Mouse (Mus musculus): ENCODE results near the gene Ovol3.
"Not testable (repeated sequence)": the region's sequence is repeated elsewhere in the genome, so short reads cannot be mapped to it uniquely, and the experiment has no call there.

Gene Ovol3

DNA sequence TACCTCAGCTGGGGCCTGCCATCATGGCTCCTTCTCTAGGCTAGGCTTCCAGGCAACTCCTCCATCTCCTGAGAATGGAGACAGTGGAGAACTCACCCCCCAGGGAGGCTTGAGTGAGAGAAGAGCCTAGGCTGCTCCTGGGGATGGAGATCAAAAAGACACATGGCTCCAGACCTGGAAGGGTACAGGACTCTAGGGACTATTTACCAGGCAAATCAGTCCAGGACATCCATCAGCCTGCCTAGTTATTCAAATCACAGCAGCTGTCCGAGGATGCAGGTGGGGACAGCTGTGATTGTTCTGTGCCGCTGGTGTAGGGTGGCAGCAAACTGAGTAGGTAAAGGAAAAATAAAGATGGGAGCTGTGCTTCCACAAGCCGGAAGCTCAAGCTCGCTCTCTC, at the start of gene Ovol3:
Gene Ovol3 (minus strand): TSS at position 101 of the 400 bp plus-strand sequence.
- DNase-seq (ENCODE audit: low spot score in 2 of 2): no peak

DNA sequence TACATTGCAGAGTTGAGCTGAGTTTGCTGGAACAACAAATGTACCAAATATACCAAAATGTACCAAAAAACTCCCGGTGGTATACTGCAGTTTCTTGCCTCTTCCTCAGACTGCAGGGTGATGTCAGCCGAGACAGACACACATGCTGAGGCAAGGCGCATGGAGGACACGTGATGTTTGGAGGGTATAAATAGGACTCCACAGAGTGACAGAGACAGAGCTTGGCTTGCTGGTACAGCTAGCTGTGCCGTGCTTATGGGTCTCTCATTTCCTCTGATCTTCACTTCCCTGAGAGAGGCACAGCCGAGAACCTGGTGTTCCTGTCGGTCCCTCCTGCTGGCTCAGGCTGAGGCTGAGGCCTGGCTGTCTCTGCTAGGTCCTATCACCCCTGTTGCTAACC, 47.2 kb upstream of the Ovol3 start:
- no peak for DNase-seq (ENCODE audit: low spot score in 2 of 2)

DNA sequence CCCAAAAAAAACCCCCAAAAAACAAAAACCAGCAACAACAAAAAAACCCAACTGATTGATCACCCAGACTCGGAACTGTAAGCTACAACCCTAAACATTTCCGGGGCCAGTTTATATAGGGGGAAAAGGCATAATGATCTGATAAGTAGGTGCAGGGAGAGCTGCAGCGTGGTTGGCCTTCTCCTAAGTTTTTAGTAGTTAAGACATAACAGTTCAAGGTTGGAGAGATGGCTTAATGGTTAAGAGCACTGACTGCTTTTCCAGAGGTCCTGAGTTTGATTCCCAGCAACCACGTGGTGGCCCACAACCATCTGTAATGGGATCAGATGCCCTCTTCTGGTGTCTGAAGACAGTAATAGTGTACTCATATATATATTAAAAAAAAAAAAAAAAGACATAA, 46.0 kb upstream of the Ovol3 start:
- no peak for DNase-seq (ENCODE audit: low spot score in 2 of 2)

DNA sequence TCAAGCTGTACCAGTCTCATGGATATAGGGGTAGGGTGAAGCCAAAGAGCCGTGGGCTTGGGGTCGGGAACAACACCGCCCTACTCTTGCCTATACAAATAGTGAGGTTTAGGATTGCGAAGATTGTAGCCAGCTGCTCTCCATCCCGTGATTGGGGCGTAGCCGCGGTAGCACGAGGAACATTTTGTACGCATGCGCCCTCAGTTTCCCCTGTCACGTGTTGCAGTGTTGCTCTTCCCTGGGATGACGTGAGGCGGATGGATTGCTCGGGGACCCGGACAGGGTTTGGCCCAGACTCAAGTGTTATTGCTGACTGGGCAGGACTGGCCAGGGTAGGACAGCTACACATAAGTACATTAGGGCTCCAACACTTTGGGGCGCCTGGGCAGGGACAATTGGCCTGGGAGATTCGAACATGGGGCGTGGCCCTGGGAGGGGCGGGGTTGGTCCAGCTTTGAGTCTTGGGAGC, 45.2 kb upstream of the Ovol3 start:
- DNase-seq (ENCODE audit: low spot score in 2 of 2): peak; percentile 77 to 85

DNA sequence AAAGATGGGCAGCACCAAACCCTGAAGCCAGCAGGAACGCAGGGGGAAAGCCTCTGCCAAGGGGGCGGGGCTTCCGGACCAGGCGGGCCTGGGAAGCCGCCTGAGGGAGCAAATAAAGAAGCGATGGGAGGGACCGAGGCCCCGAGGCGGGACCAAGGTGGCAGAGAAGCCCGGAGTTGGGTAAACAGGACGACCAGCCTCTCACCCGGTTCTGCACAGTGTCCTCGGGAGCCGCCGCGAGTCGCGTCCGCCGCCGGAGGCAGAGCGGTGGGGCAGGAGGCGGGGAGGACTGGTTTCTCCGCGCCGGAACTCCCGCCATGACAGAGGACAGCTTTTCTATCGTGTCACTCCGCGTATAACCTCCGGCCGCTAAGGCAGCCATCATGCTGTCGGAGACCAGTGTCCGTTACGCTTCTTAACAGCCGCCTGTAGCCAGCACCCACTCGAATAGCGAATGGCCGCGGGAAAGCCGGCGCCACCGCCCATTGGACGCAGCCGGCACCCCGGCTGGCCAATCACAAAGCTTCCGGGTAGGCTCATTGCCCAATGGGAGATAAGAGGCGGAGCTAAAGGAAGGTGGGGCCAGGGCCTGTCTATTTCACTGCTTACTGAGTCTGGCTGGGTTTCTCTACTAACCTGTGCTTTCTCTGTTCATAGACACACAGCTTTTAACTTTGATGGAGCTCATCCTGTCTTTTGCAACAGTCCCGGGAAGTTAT, 44.6 kb upstream of the Ovol3 start, which contains the start of the genes Thap8 and Wdr62:
Gene Thap8 (plus strand): TSS at position 144 of the 719 bp plus-strand sequence.
Gene Wdr62 (minus strand): TSS at position 469 of the 719 bp plus-strand sequence.
- peak; percentile 81 to 89 for DNase-seq (ENCODE audit: low spot score in 2 of 2)

DNA sequence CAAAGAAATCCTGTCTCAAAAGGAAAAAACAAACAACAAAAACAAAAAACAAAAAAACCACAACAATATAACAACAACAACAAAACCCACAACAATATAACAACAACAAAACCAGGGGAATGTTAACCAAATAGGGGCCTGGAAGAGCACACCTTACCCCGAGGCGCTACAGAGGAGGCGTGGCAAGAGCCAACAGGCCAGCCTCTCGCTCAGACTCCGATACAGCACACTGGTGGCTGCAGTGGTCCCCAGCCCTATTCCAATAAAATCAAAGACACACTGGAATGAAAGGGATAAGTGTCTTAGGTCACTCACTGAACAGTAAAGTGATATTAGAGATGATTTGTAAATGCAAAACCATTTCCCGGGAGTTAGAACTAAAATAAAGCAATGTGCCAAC, 44.0 kb upstream of the Ovol3 start:
- no peak for DNase-seq (ENCODE audit: low spot score in 2 of 2)

DNA sequence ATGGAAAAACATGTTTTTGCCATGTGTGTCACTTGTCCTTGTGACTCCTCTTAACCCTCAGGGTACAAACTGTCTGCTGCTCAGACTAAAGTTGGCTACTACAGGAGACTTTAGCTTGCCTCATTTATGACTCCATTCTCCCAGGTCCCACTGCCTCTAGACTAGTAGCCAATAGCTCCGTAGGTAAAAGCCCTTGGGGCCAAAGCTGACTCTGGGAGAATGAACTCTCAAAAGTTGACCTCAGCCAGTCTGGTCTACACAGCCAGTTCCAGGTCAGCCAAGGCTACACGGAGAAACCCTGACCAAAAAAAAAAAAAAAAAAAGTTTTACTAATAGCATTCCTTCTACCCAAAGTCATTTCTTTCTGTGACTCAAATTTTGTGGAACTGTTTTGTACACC, 43.4 kb upstream of the Ovol3 start:
- DNase-seq (ENCODE audit: low spot score in 2 of 2): no peak

DNA sequence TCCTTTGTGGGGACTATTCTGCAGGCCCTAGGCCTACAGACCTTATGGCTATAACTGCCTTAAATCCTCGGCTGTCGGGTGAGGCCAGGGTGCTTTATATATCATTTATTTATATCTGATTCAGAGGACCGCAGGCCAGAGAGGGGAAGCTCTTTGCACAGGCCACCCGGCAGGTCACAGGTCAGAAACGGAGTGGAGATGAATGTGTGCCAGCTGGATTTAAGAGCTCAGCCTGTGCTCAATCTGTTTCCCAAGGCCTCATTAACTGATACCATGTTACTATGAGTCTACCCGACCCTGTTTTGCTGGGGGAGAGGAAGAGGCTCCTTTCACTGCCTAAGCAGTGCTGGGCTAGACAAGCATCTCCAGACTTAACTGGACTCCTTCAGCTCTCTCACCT, 38.9 kb upstream of the Ovol3 start:
- no peak for DNase-seq (ENCODE audit: low spot score in 2 of 2)

DNA sequence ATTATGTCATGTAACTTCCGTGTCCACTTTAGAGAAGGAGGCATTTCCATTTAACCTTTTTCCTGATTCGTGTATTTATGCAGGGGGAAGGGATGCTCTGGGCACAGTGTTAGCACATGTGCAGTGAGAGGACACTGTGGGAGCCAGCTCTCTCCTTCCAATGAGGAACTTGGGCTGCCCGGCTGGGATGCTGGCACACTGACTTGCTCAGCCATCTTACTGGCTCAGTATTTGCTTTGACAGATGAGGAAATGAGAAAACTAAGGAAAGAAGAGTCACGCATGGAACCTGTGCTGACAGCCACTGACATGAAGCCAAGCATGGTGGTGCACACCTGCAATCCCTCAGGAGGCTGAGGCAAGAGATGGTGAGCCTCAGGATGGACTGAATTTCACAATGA, 34.1 kb upstream of the Ovol3 start:
- DNase-seq (ENCODE audit: low spot score in 2 of 2): no peak

DNA sequence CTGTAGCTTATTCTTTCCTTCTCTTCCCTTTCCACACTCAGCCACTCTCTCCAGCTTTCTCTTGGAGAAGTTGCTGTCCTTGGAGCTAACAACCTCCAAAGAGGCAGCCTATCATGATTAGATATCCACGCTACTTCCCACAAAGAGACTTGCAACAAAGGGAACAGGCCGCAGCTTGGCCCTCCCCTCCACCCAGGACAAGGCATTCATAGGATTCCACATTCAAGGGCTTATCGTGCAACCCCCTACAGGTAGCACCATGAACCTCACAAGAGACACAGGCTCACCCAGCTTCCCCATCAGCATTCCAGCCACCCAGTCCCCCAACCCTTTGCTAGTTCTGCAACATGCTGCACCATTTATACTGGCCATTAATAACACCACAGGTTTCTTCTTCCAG, 31.3 kb upstream of the Ovol3 start:
- no peak for DNase-seq (ENCODE audit: low spot score in 2 of 2)

DNA sequence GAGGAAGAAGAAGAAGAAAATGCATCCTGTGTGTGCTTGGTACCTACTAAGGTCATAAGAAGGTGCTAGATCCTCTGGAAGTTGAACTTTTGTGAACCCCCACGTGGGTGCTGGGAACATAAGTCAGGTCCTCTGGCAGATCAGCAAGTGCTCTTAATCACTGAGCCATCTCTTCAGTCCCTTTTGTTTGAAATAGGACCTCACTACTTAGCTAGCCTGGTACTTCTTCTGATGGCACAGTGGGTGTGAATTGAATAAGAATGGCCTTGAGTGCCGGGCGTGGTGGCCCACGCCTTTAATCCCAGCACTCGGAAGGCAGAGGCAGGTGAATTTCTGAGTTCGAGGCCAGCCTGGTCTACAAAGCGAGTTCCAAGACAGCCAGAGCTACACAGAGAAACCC, 30.4 kb upstream of the Ovol3 start:
- no peak for DNase-seq (ENCODE audit: low spot score in 2 of 2)

DNA sequence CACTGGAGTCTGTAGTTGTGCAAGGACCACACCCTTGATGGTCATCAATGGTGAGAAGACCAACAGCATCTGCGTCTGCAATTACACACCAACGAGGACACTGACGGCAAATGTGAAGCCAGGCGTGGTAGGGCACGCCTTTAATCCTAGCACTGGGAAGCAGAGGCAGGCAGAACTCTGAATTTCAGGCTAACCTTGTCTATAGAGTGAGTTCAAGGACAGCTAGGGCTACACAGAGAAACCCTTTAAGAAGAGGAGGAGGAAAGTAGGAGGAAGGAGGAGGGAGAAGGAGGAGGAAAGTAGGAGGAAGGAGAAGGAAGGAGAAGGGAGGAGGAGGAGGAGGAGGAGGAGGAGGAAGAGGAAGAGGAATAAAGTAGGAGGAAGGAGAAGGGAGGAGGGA, 30.0 kb upstream of the Ovol3 start:
- DNase-seq (ENCODE audit: low spot score in 2 of 2): no peak

DNA sequence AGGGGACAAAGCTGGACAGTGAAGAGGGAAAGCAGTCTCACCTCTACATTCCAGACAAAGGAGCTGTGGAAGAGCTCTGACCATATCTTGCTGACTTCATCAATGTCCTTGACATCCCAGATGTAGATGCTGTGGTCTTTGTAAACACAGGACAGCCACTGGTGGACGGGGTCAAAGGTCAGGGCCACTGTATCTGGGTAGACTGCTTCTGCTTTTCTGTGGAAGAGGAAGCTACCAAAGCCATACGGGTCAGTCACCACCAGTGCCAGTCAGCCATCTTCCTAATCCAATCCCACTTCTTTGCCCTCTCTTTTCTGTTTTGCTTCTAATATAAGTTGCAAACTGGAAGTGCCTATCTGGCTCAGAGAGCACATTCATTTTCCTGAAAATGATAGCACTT, 29.5 kb upstream of the Ovol3 start:
- DNase-seq (ENCODE audit: low spot score in 2 of 2): no peak

DNA sequence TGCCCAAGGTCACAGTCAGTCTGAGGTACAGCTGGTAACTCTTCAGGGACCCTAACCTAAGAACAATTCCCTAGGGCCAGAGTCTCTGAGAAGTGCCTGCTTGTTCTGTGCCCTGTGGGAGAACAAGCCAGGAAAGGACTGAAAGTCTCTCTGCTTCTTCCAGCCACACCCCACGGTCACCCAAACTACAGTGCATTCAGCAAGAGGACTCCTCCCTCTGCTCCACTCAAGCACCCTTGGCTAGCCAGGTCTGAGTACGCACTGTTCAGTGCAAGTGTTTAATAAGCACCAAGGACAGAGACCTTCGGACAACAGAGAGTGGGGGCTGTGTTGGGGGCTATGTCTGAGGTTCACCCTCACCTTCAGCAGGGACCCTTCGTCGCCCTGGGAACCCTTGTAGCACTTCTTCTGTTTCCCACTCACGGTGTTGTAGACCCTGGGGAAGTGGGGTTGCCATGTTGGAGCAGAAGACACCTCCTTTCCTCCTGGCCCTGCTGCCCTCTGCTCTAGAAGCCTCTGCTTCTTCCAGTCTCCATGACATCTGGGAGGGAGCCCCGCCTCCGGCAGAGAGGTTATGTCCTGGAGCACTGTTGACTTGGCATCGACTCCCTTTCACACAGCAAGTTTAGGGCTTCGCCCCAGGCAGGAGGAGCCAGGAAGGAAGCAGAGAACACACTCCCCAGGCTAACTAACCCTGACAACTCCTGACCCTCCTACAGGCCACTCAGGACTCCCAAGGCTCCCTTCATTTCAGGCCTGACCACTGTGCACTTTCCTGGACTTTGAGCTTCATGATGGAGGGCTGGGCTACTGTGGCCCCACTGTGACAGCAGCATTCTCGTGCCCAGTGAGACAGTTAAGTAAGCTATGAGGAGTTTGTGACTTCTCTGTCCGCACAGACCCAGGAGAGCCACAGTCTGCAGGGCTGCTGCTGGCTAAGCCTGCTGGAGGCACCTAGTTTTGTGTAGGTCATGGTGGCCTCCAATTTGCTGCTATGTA, 16.7 kb upstream of the Ovol3 start:
- peak in 1 of 2 experiments; percentile 47 for DNase-seq (ENCODE audit: low spot score in 2 of 2)

DNA sequence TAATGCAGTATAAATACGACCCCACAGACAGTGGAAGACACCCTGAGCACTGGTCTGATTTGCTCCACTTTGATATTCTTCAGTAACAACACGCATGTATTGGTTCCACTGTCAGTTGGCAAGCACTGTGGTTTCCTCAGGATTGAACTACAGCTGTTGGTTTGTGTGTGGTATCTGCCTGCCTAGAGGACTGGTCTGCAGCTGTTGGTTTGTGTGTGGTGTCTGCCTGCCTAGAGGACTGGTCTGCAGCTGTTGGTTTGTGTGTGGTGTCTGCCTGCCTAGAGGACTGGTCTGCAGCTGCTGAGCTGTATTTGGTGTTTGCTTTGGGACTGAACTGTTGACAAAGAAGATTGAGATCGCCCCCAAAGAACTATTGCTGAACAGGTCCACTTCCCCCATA, 1.8 kb upstream of the Ovol3 start:
- DNase-seq (ENCODE audit: low spot score in 2 of 2): not testable (repeated sequence)

DNA sequence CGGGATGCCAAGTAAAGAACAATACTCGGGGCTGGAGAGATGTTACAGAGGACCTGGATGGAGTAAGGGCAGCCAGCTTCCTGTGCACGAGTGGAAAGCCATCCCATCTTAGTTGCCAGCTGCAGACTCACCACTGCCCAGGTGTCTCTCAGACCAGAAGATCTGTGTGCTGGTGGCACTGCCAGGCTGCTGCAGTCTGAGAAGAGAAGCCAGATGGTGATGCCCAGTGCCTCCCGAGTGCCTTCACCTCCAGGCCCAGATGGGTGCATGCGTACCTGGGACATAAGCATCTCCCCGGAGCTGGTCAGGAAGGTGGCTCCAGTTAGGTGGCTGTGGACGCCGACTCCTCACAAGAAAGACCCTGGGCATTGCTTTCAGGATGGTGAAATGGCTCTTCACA, 434 bp downstream of the Ovol3 start:
- DNase-seq (ENCODE audit: low spot score in 2 of 2): no peak

DNA sequence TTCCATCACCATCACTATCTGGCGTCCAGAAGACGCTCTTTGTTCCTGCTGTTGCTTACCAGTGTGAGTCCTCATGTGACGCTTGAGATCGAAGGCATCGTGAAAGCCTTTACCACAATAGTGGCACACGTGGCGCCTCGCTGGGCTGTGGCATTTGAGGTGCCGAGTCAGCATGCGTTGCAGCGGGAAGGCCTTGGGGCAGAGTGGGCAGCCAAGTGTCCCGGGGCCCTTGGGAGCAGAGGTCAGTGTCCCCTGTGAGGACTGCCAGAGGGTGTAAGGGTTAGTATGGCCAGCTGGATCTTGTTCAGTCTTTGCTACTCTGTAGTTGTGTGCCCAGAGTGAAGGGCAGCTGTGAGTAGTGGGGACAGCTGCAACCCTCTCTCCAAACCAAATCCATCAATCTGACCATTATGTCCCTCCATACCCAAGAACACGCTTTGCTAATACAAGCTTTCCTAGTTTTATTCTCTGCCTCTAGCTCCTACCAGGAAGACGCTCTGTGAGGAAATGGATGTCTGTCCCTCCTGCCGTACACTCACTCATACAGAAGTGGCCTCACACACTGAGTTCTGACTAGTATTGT, 1.2 kb downstream of the Ovol3 start:
- no peak for DNase-seq (ENCODE audit: low spot score in 2 of 2)

DNA sequence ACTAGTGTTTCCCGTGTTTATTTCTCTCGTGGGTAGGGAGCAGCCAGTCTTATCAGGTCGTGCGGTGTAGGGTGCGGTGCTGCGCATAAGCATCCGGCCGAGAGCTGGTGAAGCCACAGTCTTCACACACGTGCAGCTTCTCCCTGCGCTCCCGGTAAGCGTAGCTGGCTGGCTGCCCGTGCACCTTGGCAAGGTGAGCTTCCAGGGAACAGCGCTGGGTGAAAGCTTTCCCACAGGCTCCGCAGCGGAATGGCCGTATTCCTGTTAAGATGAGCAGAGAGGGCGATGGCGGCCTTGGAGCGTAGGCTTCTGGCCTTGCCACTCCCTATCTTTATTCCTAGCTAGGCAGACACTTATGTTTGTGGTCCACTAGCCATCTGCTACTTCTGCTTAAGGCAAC, 2.1 kb downstream of the Ovol3 start:
- DNase-seq (ENCODE audit: low spot score in 2 of 2): no peak

DNA sequence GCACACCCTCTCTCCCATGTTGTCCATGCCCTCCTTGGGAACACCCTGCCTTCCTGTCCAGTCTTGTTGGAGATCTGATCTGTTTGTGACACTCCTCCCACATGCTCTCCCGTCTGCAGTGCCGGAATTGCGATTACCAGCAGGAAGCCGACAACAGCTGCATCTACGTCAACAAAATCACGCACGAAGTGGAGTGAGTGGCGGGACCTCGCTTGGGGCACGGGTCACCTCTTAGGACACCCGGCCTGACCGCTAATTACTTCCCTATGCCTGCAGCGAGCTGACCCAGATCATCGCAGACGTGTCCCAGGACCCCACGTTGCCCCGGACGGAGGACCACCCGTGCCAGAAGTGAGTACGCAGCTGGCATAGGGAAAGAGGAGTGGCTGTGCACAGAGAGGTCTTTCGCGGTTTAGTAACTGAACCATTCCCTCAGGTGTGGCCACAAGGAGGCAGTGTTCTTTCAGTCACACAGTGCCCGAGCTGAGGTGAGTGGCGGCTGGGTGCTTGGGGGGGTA, 2.8 kb downstream of the Ovol3 start:
- DNase-seq (ENCODE audit: low spot score in 2 of 2): peak in 1 of 2 experiments; percentile 47

DNA sequence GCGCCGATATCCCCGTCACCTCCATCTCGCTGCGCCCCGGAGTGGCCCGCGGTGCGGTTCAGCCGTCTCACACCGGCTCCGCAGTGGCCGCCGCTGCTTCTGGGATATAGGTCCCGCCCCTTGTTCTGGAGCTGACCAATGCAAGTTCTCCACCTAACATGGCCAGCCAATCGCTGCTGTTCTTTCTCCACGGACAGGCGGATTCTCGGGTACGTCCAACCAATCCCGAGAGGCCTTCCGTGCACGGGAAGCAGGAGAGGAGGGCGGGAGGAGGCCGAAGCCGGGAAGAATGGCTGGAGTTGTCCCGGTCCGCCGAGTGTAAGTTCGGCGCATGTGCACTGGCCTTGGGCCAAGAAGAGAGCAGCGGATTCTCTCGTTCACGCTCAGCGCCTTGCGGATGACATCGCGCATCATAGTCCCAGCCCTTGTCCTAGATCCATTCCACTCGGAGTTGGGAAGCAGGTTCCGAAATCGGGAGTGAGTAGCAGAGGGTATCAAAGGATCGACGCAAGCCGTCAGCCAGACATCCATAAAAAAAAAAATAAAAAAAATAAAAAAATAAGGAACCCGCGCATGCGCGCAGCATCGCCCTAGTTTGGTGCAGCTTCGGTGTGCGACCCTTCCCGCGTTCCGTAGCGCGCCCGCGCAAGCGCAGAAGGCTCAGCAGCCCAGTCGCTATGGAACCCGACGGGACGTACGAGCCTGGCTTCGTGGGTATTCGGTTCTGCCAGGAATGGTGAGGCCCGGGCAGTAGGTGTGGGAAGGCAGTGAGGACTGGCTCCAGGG, 3.7 kb downstream of the Ovol3 start, which contains the start of the genes Polr2i and Tbcb:
Gene Polr2i (plus strand): TSS at position 280 of the 786 bp plus-strand sequence.
Gene Tbcb (minus strand): TSS at position 604 of the 786 bp plus-strand sequence.
- peak; percentile 93 to 98 for DNase-seq (ENCODE audit: low spot score in 2 of 2)

DNA sequence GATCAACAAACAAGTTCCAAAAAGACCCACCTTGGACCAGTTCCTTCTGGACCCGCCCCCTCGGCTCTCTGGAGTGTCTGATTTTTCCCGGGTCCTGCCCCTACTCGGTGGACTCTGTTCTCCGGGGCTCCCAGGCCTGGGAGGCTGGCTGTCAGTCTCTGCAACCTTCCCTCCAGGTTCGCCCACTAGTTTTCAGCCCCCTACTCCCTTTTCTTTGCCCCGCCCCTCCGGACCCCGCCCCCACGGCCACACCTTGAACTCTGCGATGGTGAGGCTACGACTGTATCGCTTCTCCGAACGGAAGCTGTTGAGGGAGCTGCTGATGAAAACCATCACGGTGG, 4.2 kb downstream of the Ovol3 start:
- no peak for DNase-seq (ENCODE audit: low spot score in 2 of 2)

All from urinary bladder, adult 18-20 months (tissue).